Mouse (Mus musculus) limb, embryonic 15.5 days (tissue): ENCODE results near the gene Pepd. TPM values are rescaled to one million over a fixed set of nuclear protein-coding genes. Genes with fewer than 3 reads are reported as not detected.

Experiments
- ATAC-seq: fragments of 200-750 bp; cut with Nextera tagmentation; 2 replicates; pipeline ENCODE4 v1.8.0; 2017; ENCODE audit warnings: low read depth, moderate TSS enrichment; ENCODE audit not compliant: insufficient number of reproducible peaks, low FRiP score, low TSS enrichment
- H3K27ac ChIP-seq: fragments of 300-500 bp; sonication (generic); 2 replicates; pipeline ENCODE4 v1.5.1; 2015; ENCODE audit warnings: moderate library complexity, mild to moderate bottlenecking, inconsistent platforms
- H3K27me3 ChIP-seq: fragments of 300-500 bp; sonication (generic); 2 replicates; pipeline ENCODE4 v1.6.1; 2015; ENCODE audit warnings: inconsistent platforms
- H3K36me3 ChIP-seq: fragments of 300-500 bp; sonication (generic); 2 replicates; pipeline ENCODE4 v1.6.1; 2015; ENCODE audit warnings: inconsistent platforms
- H3K4me1 ChIP-seq: fragments of 300-500 bp; sonication (generic); 2 replicates; pipeline ENCODE4 v1.6.1; 2015; ENCODE audit warnings: inconsistent platforms
- H3K4me2 ChIP-seq: fragments of 300-500 bp; sonication (generic); 2 replicates; pipeline ENCODE4 v1.6.1; 2015; ENCODE audit warnings: mild to moderate bottlenecking, inconsistent platforms
- H3K4me3 ChIP-seq: fragments of 300-500 bp; sonication (generic); 2 replicates; pipeline ENCODE4 v1.5.1; 2015; ENCODE audit warnings: mild to moderate bottlenecking, inconsistent platforms
- H3K9ac ChIP-seq: fragments of 300-500 bp; sonication (generic); 2 replicates; pipeline ENCODE4 v1.6.1; 2015; ENCODE audit warnings: inconsistent platforms
- H3K9me3 ChIP-seq: fragments of 300-500 bp; sonication (generic); 2 replicates; pipeline ENCODE4 v1.6.1; 2016; ENCODE audit warnings: inconsistent platforms
- WGBS: fragments of 180-500 bp; shearing (Covaris S2); methylation state at CpG from one replicate; pipeline ENCODE4 v1.1.7; 2015; 5-methylcytosine and 5-hydroxymethylcytosine counted together
- polyA plus RNA-seq: library from polyadenylated mRNA; unstranded; fragments of >200 nt; fragmentation: Nextera tagmentation; extraction: Ambion mirVana; gene quantifications from 2 replicates; pipeline ENCODE4 v1.2.1, GENCODE M21; 2015

The Pepd gene
- polyA plus RNA-seq, 1 experiment from 2014 or later: 77.8 TPM

DNA sequence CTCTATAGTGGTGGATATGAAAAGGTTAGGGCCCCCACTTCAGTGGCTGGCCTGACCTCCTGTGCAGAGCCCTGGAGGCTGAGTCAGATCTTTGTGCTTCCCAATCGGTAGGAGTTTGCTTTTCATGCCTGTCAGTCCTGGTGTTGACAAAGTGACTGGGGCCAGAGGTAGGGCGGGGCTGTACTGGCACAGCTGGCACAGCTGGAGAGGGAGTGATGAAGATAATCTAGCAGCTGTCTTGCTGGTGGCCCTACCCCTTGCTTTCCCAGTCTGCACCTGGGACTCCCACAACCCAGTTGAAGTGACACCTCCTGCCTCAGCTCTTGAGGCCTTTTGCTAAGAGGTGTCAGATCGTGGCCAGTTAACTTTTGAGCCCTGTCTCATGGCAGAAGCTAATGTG is 21.0 kb downstream of the Pepd start:
- 59% methylated on average over 3 of the region's 3 CpGs for WGBS

DNA sequence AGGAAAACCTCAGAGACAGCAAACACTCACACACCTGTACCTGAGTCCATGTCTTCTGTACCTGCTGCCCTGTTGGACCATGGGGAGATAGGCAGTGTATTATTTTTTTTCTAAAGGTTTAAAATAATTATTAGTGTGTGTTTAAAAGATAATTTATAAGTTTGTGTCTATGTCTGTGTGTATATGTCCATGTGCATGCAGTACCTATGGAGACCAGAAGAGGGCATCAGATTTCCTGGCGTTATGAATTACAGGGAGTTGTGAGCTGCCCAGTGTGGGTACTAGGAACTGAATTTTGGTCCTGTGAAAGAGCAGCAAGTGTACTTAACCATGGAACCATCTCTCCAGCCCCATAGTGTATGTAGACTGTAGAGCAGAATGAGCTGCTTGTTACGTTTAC is 24.2 kb downstream of the Pepd start:
- Histone ChIP-seq H3K36me3 (peaks cover 47% of the 10 kb centered on the region), H3K9ac (no peak overlapping the region), H3K4me3 (no peak overlapping the region), H3K27ac (no peak overlapping the region), H3K9me3 (no peaks in the 10 kb centered on the region; the same call in 1 of the 2 replicates), H3K4me2 (no peak overlapping the region), H3K4me1 (peaks cover 21% of the 10 kb centered on the region), H3K27me3 (no peaks in the 10 kb centered on the region)
- 82% methylated on average over 2 of the region's 2 CpGs for WGBS
- ATAC-seq: no peak

More for the DNA sequence above, 21.0 kb downstream of the Pepd start:
- no peak overlapping the region for H3K4me3 ChIP-seq
- no peak for ATAC-seq
- no peaks in the 10 kb centered on the region; the same call in 1 of the 2 replicates for H3K9me3 ChIP-seq
- H3K4me1 ChIP-seq: peaks cover 14% of the 10 kb centered on the region
- no peaks in the 10 kb centered on the region for H3K27me3 ChIP-seq
- peaks cover 47% of the 10 kb centered on the region for H3K36me3 ChIP-seq
- H3K4me2 ChIP-seq: no peak overlapping the region
- no peak overlapping the region for H3K9ac ChIP-seq
- no peak overlapping the region for H3K27ac ChIP-seq

DNA sequence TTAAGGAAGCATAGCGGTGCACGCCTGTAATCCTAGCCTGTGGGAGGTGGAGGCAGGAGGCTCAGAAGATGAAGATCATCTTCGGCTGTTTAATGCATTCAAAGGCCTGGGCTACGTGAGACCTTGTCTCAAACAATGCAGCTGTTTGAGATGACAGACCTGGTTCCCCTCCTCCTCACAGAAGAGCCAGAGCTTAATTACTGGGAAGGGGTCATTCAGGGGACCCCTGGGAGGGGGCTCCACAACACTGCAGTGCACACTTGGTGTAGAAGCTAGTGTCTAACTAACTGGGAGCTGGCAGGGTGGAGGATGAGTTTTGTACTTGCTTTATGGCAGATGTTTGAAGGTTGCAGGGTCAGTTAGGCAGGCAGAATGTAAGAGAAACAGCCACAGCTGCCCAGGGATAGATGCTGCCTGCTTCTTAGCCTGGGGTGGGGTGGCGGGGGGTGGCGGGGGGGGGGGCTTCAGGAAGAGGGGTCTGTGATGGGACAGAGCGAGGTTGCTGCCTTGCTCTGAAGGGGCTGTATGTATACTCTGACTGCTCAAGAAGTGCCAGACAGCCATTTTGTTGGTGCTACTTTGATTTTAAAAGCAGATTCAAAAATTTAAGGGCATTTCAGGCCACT is 26.6 kb downstream of the Pepd start:
- Histone ChIP-seq H3K4me3 (no peak overlapping the region), H3K9me3 (no peaks in the 10 kb centered on the region; the same call in 1 of the 2 replicates), H3K9ac (no peak overlapping the region), H3K27ac (peak overlapping the region; percentile 85; the same call in 1 of the 2 replicates), H3K4me1 (peaks cover 21% of the 10 kb centered on the region), H3K36me3 (peaks cover 53% of the 10 kb centered on the region), H3K4me2 (no peak overlapping the region), H3K27me3 (no peaks in the 10 kb centered on the region)
- 60% methylated on average over 6 of the region's 7 CpGs for WGBS
- no peak for ATAC-seq

DNA sequence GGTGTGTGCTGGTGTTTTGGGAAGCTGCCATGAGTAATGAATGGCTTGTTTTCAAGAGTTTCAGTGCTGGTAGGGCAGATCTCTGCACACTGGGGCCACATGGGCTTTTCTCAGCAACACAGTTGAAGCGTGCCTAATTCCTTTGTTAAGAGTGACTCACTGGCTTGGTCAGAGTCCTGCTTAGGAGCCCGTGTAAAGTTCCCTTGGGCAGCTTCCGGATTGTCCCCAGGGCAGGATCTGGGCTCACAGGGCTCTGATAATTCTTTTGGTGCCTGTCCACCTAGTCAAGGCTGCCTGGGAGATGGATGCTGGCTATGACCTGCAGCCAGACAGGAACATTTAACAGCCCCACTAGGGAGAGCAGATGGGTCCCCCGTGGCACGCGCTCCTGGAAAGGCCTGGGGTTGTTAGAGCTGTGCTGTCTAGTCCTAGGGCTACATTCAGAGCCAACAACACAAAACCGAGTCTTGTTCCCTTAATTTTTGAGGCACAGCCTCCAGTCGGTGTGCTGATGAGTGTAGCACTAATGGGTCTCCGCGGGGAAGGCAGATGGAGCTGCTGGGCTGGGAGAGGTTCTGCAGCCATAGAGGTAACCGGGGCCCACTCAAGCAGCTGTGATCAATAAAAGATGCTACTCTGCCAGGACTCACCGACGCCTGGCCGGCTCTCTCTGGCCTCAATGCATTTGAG is 27.2 kb downstream of the Pepd start:
- no peaks in the 10 kb centered on the region for H3K27me3 ChIP-seq
- 0 out of 2 replicates have a peak overlapping the region, but pooled peaks have one; percentile 3 for H3K4me2 ChIP-seq
- no peak overlapping the region for H3K9ac ChIP-seq
- 29% methylated on average over 14 of the region's 14 CpGs for WGBS
- H3K4me1 ChIP-seq: peaks cover 21% of the 10 kb centered on the region
- no peak for ATAC-seq
- no peak overlapping the region for H3K4me3 ChIP-seq
- H3K36me3 ChIP-seq: peaks cover 56% of the 10 kb centered on the region
- no peaks in the 10 kb centered on the region; the same call in 1 of the 2 replicates for H3K9me3 ChIP-seq
- peak overlapping the region; percentile 85 for H3K27ac ChIP-seq

DNA sequence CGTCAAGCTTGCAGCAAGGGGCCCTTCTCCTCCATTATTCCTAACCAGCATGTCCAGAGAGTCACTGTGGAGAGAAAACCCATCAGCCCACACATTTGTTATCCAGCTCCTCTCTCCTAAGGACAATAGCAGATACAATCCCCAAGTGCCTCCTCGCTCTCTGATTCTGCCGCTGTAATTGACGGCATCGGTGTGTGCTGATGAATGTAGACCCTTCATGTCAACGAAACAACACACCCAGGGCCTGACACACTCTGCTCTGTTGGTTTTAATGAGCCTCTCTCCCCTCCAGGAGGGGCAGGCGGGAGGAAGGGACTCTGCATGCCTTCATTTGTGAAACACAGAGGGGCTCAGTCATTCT is 27.8 kb downstream of the Pepd start:
- Histone ChIP-seq H3K27me3 (no peaks in the 10 kb centered on the region), H3K9me3 (no peaks in the 10 kb centered on the region; the same call in 1 of the 2 replicates), H3K4me2 (0 out of 2 replicates have a peak overlapping the region, but pooled peaks have one; percentile 3), H3K27ac (peak overlapping the region; percentile 85), H3K36me3 (peaks cover 52% of the 10 kb centered on the region), H3K9ac (no peak overlapping the region), H3K4me1 (peaks cover 21% of the 10 kb centered on the region), H3K4me3 (no peak overlapping the region)
- ATAC-seq: no peak
- WGBS: 43% methylated on average over 7 of the region's 7 CpGs

DNA sequence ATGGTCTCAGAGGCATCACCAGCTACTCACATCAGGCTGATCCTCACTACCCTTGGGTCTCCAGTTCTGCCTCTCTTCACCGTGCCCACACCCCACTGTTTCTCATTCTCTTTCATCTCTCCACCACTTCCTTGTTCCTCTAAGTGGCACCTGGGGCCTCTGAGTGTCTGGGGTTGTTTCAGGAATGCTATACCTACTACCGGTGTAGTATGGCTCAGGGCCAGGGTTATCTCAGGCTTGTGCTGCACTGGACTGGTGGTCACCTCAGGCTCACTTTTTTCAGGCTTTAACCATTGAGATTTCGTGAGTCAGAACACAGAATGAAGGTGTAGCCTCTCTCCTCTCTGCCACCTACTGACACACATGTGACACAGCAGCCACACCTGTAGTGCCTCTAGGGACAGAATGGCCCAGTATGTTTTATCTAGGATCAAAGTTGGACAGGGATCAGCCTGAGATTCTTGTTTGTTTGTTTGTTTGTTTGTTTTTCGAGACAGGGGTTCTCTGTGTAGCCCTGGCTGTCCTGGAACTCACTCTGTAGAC is 31.5 kb downstream of the Pepd start:
- no peak overlapping the region for H3K4me2 ChIP-seq
- H3K36me3 ChIP-seq: peaks cover 34% of the 10 kb centered on the region
- no peaks in the 10 kb centered on the region for H3K27me3 ChIP-seq
- no peak for ATAC-seq
- WGBS: 67% methylated on average over 4 of the region's 4 CpGs
- no peak overlapping the region for H3K27ac ChIP-seq
- peaks cover 18% of the 10 kb centered on the region for H3K4me1 ChIP-seq
- H3K9ac ChIP-seq: no peak overlapping the region
- H3K4me3 ChIP-seq: no peak overlapping the region
- no peaks in the 10 kb centered on the region for H3K9me3 ChIP-seq

DNA sequence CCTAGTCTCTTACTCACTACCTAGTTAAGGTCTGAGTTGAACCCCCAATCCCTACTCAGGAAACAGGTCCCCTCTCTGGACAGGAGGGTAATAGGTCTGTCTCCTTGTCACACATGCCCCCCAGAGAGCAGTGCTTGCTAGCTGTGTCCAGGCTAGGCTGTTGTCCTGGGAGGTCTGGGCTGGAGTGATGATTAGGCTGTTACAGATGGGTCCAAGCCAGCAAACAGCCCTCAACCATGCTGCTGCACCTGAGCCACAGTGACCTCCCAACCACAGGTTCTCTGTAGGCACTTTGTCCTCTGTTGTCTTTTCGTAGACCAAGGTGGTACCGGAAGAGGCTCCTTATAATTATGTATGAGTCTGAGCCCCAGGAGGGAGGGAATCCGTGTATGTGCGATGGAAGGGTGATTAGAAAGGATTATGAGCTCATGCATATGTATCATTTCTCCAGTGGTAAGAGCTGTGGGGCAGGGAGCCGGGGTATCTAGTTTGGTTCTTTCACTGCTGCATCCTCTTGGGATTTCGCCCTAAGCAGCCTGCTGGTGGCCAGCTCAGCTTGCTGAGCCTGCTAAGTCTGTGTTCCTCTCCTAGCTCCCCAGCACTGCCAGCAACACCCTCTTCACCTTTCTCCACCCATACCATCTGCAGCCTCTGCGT is 34.2 kb downstream of the Pepd start:
- no peak overlapping the region for H3K4me2 ChIP-seq
- H3K36me3 ChIP-seq: peaks cover 34% of the 10 kb centered on the region
- H3K27me3 ChIP-seq: no peaks in the 10 kb centered on the region
- WGBS: 75% methylated on average over 7 of the region's 7 CpGs
- H3K4me3 ChIP-seq: no peak overlapping the region
- H3K9me3 ChIP-seq: no peaks in the 10 kb centered on the region
- no peak for ATAC-seq
- H3K9ac ChIP-seq: no peak overlapping the region
- no peaks in the 10 kb centered on the region for H3K4me1 ChIP-seq
- 0 out of 2 replicates have a peak overlapping the region, but pooled peaks have one; percentile 47 for H3K27ac ChIP-seq

DNA sequence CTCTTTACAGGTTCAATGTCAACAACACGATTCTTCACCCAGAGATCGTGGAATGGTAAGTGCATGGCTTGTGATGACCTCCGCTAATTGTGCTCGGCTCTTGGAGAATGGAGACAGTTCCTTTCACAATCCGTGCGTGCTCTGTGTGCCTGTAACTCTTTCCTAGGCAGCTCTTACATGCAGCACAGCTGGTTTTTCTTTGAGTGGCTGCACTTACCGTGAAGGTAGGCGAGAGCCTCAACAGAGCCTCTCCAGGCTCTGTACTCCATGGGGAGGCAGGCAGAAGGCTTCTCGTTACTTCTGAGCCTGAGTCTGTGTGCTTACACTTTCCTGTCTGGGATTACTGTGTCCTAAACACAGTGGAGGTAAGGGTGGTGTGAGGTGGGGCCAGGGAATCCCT is 42.4 kb downstream of the Pepd start:
- H3K4me2 ChIP-seq: no peak overlapping the region
- peaks cover 8% of the 10 kb centered on the region for H3K36me3 ChIP-seq
- H3K9ac ChIP-seq: no peak overlapping the region
- no peak overlapping the region for H3K27ac ChIP-seq
- WGBS: 69% methylated on average over 9 of the region's 9 CpGs
- H3K9me3 ChIP-seq: no peaks in the 10 kb centered on the region
- no peaks in the 10 kb centered on the region for H3K27me3 ChIP-seq
- H3K4me1 ChIP-seq: peaks cover 3% of the 10 kb centered on the region; the same call in 1 of the 2 replicates
- ATAC-seq: no peak
- no peak overlapping the region for H3K4me3 ChIP-seq

DNA sequence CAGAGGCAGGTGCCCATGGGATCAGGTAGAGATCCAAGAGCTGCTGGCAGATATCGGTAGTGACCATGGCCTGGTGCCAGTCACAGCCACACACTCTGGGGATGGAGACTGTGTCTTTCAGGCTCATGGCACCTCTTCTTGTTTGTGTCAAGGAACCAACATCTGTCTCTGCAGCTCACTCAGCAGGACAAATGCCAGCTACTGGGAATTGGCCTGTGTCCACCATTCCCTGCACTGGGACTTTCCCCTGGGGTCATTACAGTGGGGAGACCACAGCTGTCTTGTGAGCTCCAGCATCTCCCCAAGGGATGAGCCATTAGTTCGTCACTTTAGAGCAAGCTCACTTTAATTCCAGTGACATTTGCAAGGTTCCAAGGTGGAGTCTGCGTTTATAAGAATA is 43.1 kb downstream of the Pepd start:
- 79% methylated on average over 3 of the region's 3 CpGs for WGBS
- H3K4me2 ChIP-seq: no peak overlapping the region
- H3K27ac ChIP-seq: no peak overlapping the region
- no peaks in the 10 kb centered on the region for H3K27me3 ChIP-seq
- H3K36me3 ChIP-seq: peaks cover 8% of the 10 kb centered on the region
- H3K9me3 ChIP-seq: no peaks in the 10 kb centered on the region
- ATAC-seq: no peak
- H3K4me3 ChIP-seq: no peak overlapping the region
- peaks cover 3% of the 10 kb centered on the region; the same call in 1 of the 2 replicates for H3K4me1 ChIP-seq
- no peak overlapping the region for H3K9ac ChIP-seq

DNA sequence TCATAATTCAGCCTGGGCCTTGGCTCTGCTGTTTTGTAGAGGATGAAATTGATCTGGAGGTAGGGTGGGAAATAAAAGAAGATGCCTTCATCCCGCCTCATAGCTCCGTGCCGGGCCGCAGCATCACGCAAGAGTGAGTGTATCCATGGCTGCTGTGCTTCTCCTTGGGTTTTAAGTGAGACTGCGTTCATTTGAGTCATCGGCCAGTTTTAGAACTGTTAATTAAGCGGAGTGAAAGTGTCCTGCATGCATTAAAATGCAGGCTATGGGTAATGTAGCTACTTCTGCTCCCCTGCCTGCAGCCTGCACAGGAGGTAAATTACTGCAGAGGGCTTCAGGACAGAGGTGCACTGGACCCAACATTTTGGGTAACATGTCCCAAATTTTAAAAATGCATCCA is 45.0 kb downstream of the Pepd start:
- no peaks in the 10 kb centered on the region for H3K27me3 ChIP-seq
- H3K9ac ChIP-seq: no peak overlapping the region
- WGBS: 85% methylated on average over 8 of the region's 8 CpGs
- no peak overlapping the region for H3K4me2 ChIP-seq
- H3K4me1 ChIP-seq: peaks cover 3% of the 10 kb centered on the region; the same call in 1 of the 2 replicates
- H3K36me3 ChIP-seq: peaks cover 8% of the 10 kb centered on the region
- ATAC-seq: no peak
- no peak overlapping the region for H3K4me3 ChIP-seq
- no peak overlapping the region for H3K27ac ChIP-seq
- H3K9me3 ChIP-seq: no peaks in the 10 kb centered on the region

DNA sequence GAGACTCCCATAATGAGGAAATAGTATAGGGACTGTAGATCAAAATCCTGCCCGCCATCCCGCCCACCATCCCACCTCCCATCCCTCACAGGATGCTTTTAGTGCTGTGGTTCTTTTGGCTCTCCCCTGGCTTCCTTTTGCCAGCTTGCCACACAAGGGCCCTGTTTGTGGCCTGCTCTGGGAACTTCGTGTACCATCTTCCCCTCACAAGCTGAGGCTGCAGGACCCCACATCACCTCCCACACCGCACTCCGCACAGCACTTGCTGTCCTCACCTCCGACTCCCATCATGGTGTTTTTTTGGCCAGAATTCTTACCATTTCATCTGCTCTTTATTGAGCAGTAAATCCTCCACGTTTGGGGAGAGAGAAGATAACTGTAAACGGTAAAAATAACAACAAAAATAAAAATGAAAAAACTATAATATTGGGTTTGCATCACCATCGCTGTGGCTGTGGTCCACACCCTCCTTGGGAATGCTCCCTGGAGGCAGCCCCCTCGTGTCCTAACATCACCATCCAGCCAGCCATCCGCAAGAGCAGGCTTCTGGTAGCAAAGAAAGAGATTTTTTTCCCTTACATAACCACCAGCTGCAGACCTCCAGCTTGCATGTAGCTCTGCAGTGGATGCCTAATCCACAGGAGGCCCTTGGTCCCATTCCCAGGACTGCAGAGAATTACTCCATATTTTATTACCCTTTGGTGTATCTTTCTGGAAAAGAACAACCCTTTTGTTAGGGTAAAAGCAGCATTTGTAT is 51.9 kb downstream of the Pepd start:
- no peak overlapping the region for H3K4me3 ChIP-seq
- no peak overlapping the region for H3K9ac ChIP-seq
- H3K9me3 ChIP-seq: no peaks in the 10 kb centered on the region
- no peak overlapping the region for H3K27ac ChIP-seq
- no peak overlapping the region for H3K4me2 ChIP-seq
- ATAC-seq: no peak
- 59% methylated on average over 11 of the region's 11 CpGs for WGBS
- H3K27me3 ChIP-seq: no peaks in the 10 kb centered on the region
- H3K36me3 ChIP-seq: 0 out of 2 replicates have a peak, but pooled peaks cover 5% of the 10 kb centered on the region
- peaks cover 3% of the 10 kb centered on the region; the same call in 1 of the 2 replicates for H3K4me1 ChIP-seq
